Mouse (Mus musculus): ENCODE data around the gene Upf2. TPM values are rescaled to one million over a fixed set of nuclear protein-coding genes. Genes with fewer than 3 reads are reported as not detected.
A peak's percentile ranks its signal among the peaks of the same experiment; 100 is the strongest.
"Not testable (repeated sequence)": the region's sequence is repeated elsewhere in the genome, so short reads cannot be mapped to it uniquely, and the experiment has no call there.

Gene Upf2
- polyA plus RNA-seq, 1 experiment from 2014 or later = 6.1 TPM

DNA sequence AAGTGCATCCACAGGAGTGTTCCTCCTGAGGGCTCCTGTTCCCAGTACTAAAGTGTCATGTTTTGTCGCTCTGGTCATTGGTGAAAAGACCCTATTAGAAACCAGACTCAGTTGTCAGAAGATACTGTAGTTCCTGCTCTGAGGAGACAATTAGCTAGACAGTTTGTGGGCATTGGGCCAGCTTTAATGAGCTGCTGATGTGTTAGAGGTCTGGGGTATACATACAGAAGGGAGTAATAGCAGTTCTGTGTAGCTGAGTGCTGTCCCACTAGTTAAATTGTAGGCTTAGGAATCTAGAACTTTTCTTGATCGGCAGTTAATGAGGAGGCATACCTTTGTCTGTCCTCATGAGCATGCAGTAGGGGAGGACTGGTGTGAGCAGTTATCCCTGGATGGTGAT is 11.0 kb downstream of the Upf2 start:
- Histone ChIP-seq H3K4me3 (ENCODE audit: low read length) (no peak overlapping the region), H3K9ac (ENCODE audit: low read length) (no peak overlapping the region), H3K27me3 (ENCODE audit: control insufficient read depth, insufficient read depth, low read length) (no peaks in the 10 kb centered on the region), H3K4me1 (ENCODE audit: control insufficient read depth, insufficient read depth, low read length) (0 out of 2 replicates have a peak, but pooled peaks cover 4% of the 10 kb centered on the region), H3K4me2 (ENCODE audit: low read depth, low read length) (no peak overlapping the region), H3K36me3 (ENCODE audit: control insufficient read depth, insufficient read depth) (peaks cover 43% of the 10 kb centered on the region), H3K27ac (ENCODE audit: low read length) (no peak overlapping the region), H3K9me3 (replicated peaks; ENCODE audit: control insufficient read depth, low read length) (no peaks in the 10 kb centered on the region)
- 47% methylated on average over 2 of the region's 2 CpGs for WGBS
- ATAC-seq (replicated peaks; ENCODE audit: extremely low read depth, insufficient read depth, low FRiP score) = no peak

DNA sequence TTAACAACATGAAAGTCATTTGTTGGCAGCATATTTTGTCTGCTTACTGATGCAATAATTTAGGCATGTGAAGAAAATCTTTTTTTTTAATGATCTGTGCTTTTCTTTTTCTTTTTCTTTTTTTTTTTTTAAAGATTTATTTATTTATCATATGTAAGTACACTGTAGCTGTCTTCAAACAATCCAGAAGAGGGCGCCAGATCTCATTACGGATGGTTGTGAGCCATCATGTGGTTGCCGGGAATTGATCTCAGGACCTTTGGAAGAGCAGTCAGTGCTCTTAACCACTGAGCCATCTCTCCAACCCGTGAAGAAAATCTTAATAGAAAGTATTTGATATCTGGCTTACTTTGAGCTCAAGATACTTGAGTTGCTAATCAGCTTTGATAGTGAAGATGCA is 12.5 kb downstream of the Upf2 start:
- peaks cover 29% of the 10 kb centered on the region for H3K36me3 ChIP-seq (ENCODE audit: control insufficient read depth, insufficient read depth)
- H3K4me1 ChIP-seq (ENCODE audit: control insufficient read depth, insufficient read depth, low read length); H3K4me2 ChIP-seq (ENCODE audit: low read depth, low read length); H3K27ac ChIP-seq (ENCODE audit: low read length); H3K4me3 ChIP-seq (ENCODE audit: low read length); H3K9me3 ChIP-seq (replicated peaks; ENCODE audit: control insufficient read depth, low read length); H3K9ac ChIP-seq (ENCODE audit: low read length); H3K27me3 ChIP-seq (ENCODE audit: control insufficient read depth, insufficient read depth, low read length); ATAC-seq (replicated peaks; ENCODE audit: extremely low read depth, insufficient read depth, low FRiP score): not testable (repeated sequence)
- WGBS = 86% methylated on average over 4 of the region's 4 CpGs

DNA sequence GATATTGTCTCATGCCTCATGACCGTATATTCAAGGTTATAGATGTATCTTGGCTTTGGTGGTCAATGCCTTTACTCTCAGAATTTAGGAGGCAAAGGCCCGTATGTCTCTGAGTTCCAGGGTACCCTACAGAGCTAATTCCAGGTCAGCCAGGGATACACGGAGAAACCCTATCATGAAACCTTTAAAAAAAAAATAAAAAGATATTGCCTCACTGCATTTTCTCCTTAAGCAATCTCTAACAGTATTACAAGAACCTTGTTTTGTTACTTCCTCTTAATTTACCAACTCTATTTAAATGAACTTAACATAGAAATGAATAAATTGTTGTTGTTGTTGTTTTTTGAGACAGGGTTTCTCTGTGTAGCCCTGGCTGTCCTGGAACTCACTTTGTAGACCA is 14.7 kb downstream of the Upf2 start:
- no peak for ATAC-seq (replicated peaks; ENCODE audit: extremely low read depth, insufficient read depth, low FRiP score)
- no peaks in the 10 kb centered on the region for H3K27me3 ChIP-seq (ENCODE audit: control insufficient read depth, insufficient read depth, low read length)
- 90% methylated on average over 3 of the region's 3 CpGs for WGBS

DNA sequence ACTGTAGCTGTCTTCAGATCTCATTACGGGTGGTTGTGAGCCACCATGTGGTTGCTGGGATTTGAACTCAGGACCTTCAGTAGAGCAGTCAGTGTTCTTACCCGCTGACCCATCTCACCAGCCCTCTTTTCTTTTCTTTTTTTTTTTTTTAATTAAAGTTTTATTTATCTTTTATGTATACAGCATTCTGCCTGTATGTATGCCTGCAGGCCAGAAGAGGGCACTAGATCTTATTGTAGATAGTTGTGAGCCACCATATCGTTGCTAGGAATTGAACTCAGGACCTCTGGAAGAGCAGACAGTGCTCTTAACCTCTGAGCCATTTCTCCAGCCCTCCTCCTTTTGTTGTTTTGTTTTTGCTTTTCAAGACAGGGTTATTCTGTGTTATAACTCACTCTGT is 19.4 kb downstream of the Upf2 start:
- not testable (repeated sequence) for H3K9me3 ChIP-seq (replicated peaks; ENCODE audit: control insufficient read depth, low read length); H3K4me3 ChIP-seq (ENCODE audit: low read length); H3K4me1 ChIP-seq (ENCODE audit: control insufficient read depth, insufficient read depth, low read length); H3K9ac ChIP-seq (ENCODE audit: low read length); H3K27ac ChIP-seq (ENCODE audit: low read length); H3K27me3 ChIP-seq (ENCODE audit: control insufficient read depth, insufficient read depth, low read length); ATAC-seq (replicated peaks; ENCODE audit: extremely low read depth, insufficient read depth, low FRiP score); H3K4me2 ChIP-seq (ENCODE audit: low read depth, low read length)
- 96% methylated on average over 3 of the region's 3 CpGs for WGBS
- H3K36me3 ChIP-seq (ENCODE audit: control insufficient read depth, insufficient read depth) = peaks cover 16% of the 10 kb centered on the region

More for the DNA sequence above, 14.7 kb downstream of the Upf2 start:
- Histone ChIP-seq H3K4me1 (ENCODE audit: control insufficient read depth, insufficient read depth, low read length) (0 out of 2 replicates have a peak, but pooled peaks cover 4% of the 10 kb centered on the region), H3K27ac (ENCODE audit: low read length) (no peak overlapping the region), H3K9ac (ENCODE audit: low read length) (no peak overlapping the region), H3K9me3 (replicated peaks; ENCODE audit: control insufficient read depth, low read length) (no peaks in the 10 kb centered on the region), H3K36me3 (ENCODE audit: control insufficient read depth, insufficient read depth) (peaks cover 18% of the 10 kb centered on the region), H3K4me3 (ENCODE audit: low read length) (no peak overlapping the region), H3K4me2 (ENCODE audit: low read depth, low read length) (no peak overlapping the region)

DNA sequence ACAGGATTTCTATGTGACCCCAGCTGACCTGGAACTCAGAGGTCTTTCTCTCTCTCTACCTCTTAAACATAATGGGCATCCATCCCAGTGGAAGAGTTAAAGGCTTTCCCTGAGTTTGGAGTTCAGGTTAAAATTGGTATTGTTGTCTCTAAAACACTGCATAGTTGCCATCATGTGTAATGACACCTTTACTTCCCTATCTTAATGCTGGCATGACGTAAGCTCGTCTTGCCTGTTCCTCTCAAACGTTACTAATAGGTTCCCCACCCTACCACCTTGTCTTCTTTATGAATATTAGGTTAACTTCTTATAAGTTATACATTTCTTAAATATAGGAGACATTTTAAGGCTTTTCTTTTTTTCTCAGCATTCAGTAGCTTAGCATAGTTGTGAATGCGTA is 26.3 kb downstream of the Upf2 start:
- no peaks in the 10 kb centered on the region for H3K27me3 ChIP-seq (ENCODE audit: control insufficient read depth, insufficient read depth, low read length)
- WGBS = 89% methylated on average over 4 of the region's 4 CpGs
- H3K4me1 ChIP-seq (ENCODE audit: control insufficient read depth, insufficient read depth, low read length) = no peaks in the 10 kb centered on the region
- H3K36me3 ChIP-seq (ENCODE audit: control insufficient read depth, insufficient read depth) = peaks cover 24% of the 10 kb centered on the region
- H3K4me3 ChIP-seq (ENCODE audit: low read length) = no peak overlapping the region
- no peak overlapping the region for H3K9ac ChIP-seq (ENCODE audit: low read length)
- no peak for ATAC-seq (replicated peaks; ENCODE audit: extremely low read depth, insufficient read depth, low FRiP score)
- H3K9me3 ChIP-seq (replicated peaks; ENCODE audit: control insufficient read depth, low read length) = no peaks in the 10 kb centered on the region
- H3K4me2 ChIP-seq (ENCODE audit: low read depth, low read length) = no peak overlapping the region
- H3K27ac ChIP-seq (ENCODE audit: low read length) = no peak overlapping the region

DNA sequence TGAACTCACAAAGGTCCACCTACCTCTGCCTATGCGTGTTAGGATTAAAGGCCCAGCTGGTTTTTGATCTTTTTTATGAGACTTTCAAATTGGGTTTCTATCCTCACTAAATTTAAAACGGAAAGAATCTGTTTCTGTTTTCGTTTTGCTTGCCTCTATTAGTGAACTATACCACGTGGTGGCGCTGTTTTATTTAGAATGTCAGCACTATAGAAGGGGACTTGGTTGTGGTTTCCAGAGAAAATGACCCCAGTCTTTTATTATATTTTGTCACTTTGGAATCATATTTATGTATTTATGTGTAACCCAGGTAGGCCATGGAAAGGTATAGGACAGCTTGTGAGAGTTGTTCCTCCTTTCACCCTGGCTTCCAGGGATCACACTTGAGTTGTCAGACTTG is 44.3 kb downstream of the Upf2 start:
- no peak for ATAC-seq (replicated peaks; ENCODE audit: extremely low read depth, insufficient read depth, low FRiP score)
- Histone ChIP-seq H3K4me1 (ENCODE audit: control insufficient read depth, insufficient read depth, low read length) (no peaks in the 10 kb centered on the region), H3K36me3 (ENCODE audit: control insufficient read depth, insufficient read depth) (peaks cover 8% of the 10 kb centered on the region), H3K9ac (ENCODE audit: low read length) (no peak overlapping the region), H3K4me3 (ENCODE audit: low read length) (no peak overlapping the region), H3K4me2 (ENCODE audit: low read depth, low read length) (peak overlapping the region; percentile 18; the same call in 1 of the 2 replicates), H3K9me3 (replicated peaks; ENCODE audit: control insufficient read depth, low read length) (no peaks in the 10 kb centered on the region), H3K27me3 (ENCODE audit: control insufficient read depth, insufficient read depth, low read length) (no peaks in the 10 kb centered on the region), H3K27ac (ENCODE audit: low read length) (no peak overlapping the region)
- 20% methylated on average over 5 of the region's 5 CpGs for WGBS

DNA sequence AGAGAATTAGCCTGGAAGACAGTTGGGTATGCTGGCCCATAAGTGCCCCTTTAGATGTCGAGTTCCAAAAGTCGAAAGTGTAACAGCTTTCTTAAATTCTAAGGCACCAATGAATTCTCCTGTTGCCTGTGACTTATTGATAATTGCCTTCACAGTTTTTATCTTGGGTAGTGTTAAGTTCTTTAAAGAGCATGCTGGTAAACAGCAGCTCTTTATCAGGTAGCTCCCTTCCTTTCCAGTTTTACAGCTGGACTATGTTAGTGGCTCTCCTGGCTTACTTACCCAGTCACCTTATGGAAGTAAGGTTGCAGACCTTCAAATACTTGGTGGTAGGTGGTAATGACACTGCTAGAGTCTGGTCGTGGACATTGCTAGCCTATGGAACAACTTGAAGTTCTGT is 52.7 kb downstream of the Upf2 start:
- Histone ChIP-seq H3K36me3 (ENCODE audit: control insufficient read depth, insufficient read depth) (no peaks in the 10 kb centered on the region; the same call in 1 of the 2 replicates), H3K27me3 (ENCODE audit: control insufficient read depth, insufficient read depth, low read length) (no peaks in the 10 kb centered on the region), H3K9ac (ENCODE audit: low read length) (no peak overlapping the region), H3K4me1 (ENCODE audit: control insufficient read depth, insufficient read depth, low read length) (peaks cover 2% of the 10 kb centered on the region; the same call in 1 of the 2 replicates), H3K27ac (ENCODE audit: low read length) (no peak overlapping the region), H3K9me3 (replicated peaks; ENCODE audit: control insufficient read depth, low read length) (no peaks in the 10 kb centered on the region), H3K4me3 (ENCODE audit: low read length) (no peak overlapping the region), H3K4me2 (ENCODE audit: low read depth, low read length) (no peak overlapping the region)
- WGBS = 75% methylated on average over 3 of the region's 3 CpGs
- ATAC-seq (replicated peaks; ENCODE audit: extremely low read depth, insufficient read depth, low FRiP score) = no peak

DNA sequence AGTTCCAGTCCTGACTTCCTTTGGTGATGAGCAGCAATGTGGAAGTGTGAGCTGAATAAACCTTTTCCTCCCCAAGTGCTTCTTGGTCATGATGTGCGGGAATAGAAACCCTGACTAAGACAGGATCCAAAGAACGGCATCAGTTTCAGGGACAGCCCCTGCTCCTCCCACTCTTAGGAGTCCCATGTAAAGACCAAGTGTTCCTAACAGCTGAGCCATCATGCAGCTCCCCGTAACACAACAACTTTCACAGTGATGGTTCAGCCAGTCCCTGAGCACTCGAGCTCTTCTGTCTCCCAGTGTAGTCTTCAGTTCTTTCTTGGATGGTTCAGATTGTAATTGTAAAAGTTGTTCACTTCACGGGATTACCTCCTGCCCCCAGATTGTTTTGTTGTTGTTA is 63.3 kb downstream of the Upf2 start:
- 93% methylated on average over 5 of the region's 5 CpGs for WGBS
- Histone ChIP-seq H3K27me3 (ENCODE audit: control insufficient read depth, insufficient read depth, low read length) (no peaks in the 10 kb centered on the region), H3K4me3 (ENCODE audit: low read length) (no peak overlapping the region), H3K9me3 (replicated peaks; ENCODE audit: control insufficient read depth, low read length) (no peaks in the 10 kb centered on the region), H3K4me1 (ENCODE audit: control insufficient read depth, insufficient read depth, low read length) (no peaks in the 10 kb centered on the region), H3K36me3 (ENCODE audit: control insufficient read depth, insufficient read depth) (peaks cover 19% of the 10 kb centered on the region), H3K27ac (ENCODE audit: low read length) (no peak overlapping the region), H3K4me2 (ENCODE audit: low read depth, low read length) (no peak overlapping the region), H3K9ac (ENCODE audit: low read length) (no peak overlapping the region)
- ATAC-seq (replicated peaks; ENCODE audit: extremely low read depth, insufficient read depth, low FRiP score) = no peak

DNA sequence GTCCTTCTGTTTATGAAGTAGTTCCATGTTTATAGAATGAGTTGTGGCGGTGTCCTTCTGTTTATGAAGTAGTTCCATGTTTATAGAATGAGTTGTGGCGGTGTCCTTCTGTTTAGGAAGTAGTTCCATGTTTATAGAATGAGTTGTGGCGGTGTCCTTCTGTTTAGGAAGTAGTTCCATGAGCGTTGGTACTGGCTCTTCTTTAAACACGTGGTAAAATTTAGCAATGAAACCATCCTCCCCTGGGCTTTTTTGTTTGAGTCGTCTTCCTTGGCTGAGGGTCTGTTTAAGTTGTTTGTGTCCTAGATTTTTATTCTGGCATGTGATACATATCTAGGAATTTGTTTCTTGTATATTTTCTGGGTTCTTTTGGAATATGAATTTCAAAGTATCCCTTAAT is 63.9 kb downstream of the Upf2 start:
- not testable (repeated sequence) for H3K4me3 ChIP-seq (ENCODE audit: low read length); H3K9me3 ChIP-seq (replicated peaks; ENCODE audit: control insufficient read depth, low read length); H3K4me1 ChIP-seq (ENCODE audit: control insufficient read depth, insufficient read depth, low read length); H3K27me3 ChIP-seq (ENCODE audit: control insufficient read depth, insufficient read depth, low read length); H3K9ac ChIP-seq (ENCODE audit: low read length); H3K4me2 ChIP-seq (ENCODE audit: low read depth, low read length); ATAC-seq (replicated peaks; ENCODE audit: extremely low read depth, insufficient read depth, low FRiP score); H3K27ac ChIP-seq (ENCODE audit: low read length)
- peaks cover 24% of the 10 kb centered on the region for H3K36me3 ChIP-seq (ENCODE audit: control insufficient read depth, insufficient read depth)
- WGBS = 80% methylated on average over 6 of the region's 6 CpGs

DNA sequence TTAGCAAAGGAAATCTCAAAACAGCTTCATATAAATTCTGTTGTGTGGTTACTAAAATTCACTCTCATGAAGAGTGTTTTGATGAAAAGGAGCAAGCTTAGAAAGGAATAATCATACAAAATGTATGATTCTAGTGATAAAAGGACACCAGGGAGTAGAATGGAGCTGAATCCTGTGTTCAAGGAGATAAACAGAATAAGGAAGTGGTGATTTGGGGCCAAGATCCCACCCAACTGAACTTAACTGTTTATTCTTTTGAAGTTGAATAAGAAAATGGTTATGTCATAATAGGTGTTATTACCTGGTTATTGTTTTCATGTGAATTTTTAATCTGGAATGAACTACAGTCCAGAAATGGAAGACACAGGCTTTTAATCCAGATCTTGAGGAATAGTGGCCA is 69.3 kb downstream of the Upf2 start:
- H3K27me3 ChIP-seq (ENCODE audit: control insufficient read depth, insufficient read depth, low read length) = no peaks in the 10 kb centered on the region
- no peak overlapping the region for H3K27ac ChIP-seq (ENCODE audit: low read length)
- no peaks in the 10 kb centered on the region for H3K4me1 ChIP-seq (ENCODE audit: control insufficient read depth, insufficient read depth, low read length)
- no peak for ATAC-seq (replicated peaks; ENCODE audit: extremely low read depth, insufficient read depth, low FRiP score)
- peaks cover 23% of the 10 kb centered on the region for H3K36me3 ChIP-seq (ENCODE audit: control insufficient read depth, insufficient read depth)
- H3K9me3 ChIP-seq (replicated peaks; ENCODE audit: control insufficient read depth, low read length) = no peaks in the 10 kb centered on the region
- H3K4me2 ChIP-seq (ENCODE audit: low read depth, low read length) = no peak overlapping the region
- H3K4me3 ChIP-seq (ENCODE audit: low read length) = no peak overlapping the region
- no peak overlapping the region for H3K9ac ChIP-seq (ENCODE audit: low read length)

All from heart, embryonic 16.5 days (tissue).